Mouse (Mus musculus) forebrain, embryonic 15.5 days (tissue): Measurements from ENCODE around the gene Jmjd7. TPM values are rescaled to one million over a fixed set of nuclear protein-coding genes. Genes with fewer than 3 reads are reported as not detected.

Experiments
- ATAC-seq: fragments of 200-750 bp; cut with Nextera tagmentation; replicated peaks from 2 replicates; pipeline ENCODE4 v1.8.0; 2017; ENCODE audit warnings: mild to moderate bottlenecking, moderate TSS enrichment, moderate library complexity
- H3K27ac ChIP-seq: fragments of 300-500 bp; sonication (generic); replicated peaks from 2 replicates; pipeline ENCODE4 v1.5.1; 2015; ENCODE audit warnings: mild to moderate bottlenecking, inconsistent platforms
- H3K27me3 ChIP-seq: fragments of 300-500 bp; sonication (generic); 2 replicates; pipeline ENCODE4 v1.6.1; 2015; ENCODE audit warnings: inconsistent platforms
- H3K36me3 ChIP-seq: fragments of 300-500 bp; sonication (generic); 2 replicates; pipeline ENCODE4 v1.6.1; 2015; ENCODE audit warnings: mild to moderate bottlenecking, inconsistent platforms
- H3K4me1 ChIP-seq: fragments of 300-500 bp; sonication (generic); 2 replicates; pipeline ENCODE4 v1.6.1; 2015; ENCODE audit warnings: inconsistent platforms
- H3K4me2 ChIP-seq: fragments of 300-500 bp; sonication (generic); replicated peaks from 2 replicates; pipeline ENCODE4 v1.6.1; 2015; ENCODE audit warnings: mild to moderate bottlenecking, inconsistent platforms
- H3K4me3 ChIP-seq: fragments of 300-500 bp; sonication (generic); 2 replicates; pipeline ENCODE4 v1.5.1; 2015; ENCODE audit warnings: mild to moderate bottlenecking, inconsistent platforms
- H3K9ac ChIP-seq: fragments of 300-500 bp; sonication (generic); replicated peaks from 2 replicates; pipeline ENCODE4 v1.6.1; 2015; ENCODE audit warnings: mild to moderate bottlenecking, inconsistent platforms
- H3K9me3 ChIP-seq: fragments of 300-500 bp; sonication (generic); 2 replicates; pipeline ENCODE4 v1.6.1; 2016; ENCODE audit warnings: inconsistent platforms
- WGBS: fragments of 180-500 bp; shearing (Covaris S2); methylation state at CpG from one replicate; pipeline ENCODE4 v1.1.7; 2015; ENCODE audit warnings: mixed read lengths; 5-methylcytosine and 5-hydroxymethylcytosine counted together
- polyA plus RNA-seq: library from polyadenylated mRNA; unstranded; fragments of >200 nt; fragmentation: Nextera tagmentation; extraction: Ambion mirVana; gene quantifications from 2 replicates; pipeline ENCODE4 v1.2.1, GENCODE M21; 2015

The Jmjd7 gene
- polyA plus RNA-seq, 1 experiment from 2014 or later, result 19.1 TPM

DNA sequence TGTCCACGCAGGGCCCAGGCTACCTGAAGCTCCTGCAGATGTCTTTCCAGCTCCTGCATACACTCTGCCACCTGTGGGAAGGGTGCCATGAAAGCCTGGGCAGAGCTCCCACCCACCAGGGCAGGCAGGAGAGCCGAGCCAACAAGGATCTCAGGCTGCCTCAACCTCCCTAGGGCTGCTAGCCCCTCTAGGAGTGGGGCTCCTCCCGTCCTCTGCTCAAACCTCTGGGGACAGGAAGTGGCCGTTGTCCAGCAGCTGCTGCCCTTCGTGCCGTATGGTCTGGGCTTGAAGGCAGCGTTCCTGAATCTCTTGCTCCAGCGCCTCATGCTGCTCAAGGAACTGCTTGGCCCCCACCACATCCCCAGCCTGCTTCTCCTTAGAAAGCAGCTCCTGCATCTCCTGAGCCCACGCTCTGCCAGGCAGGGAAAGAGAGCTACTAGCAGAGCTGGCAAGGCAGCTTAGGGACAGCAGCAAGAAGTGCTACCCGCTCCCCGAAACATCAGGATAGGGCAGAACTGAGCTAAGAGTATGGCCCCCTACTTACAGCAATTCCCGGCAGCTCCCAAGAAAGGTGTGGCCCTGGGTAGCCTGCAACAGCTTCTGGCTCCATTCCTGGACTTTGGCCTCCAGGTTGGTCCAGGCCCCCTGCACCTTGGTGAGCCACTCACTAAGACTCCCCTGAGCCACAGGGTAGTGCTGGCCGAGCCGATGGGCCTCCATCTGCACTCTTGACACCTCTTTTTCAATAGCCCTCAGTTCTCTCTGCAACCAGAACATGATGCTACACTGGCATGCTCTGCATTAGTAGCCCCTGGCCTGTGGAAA lies 19.4 kb downstream of the Jmjd7 start:
- no peak overlapping the region for H3K9ac ChIP-seq
- no peak overlapping the region for H3K4me2 ChIP-seq
- H3K4me1 ChIP-seq, result no peaks in the 10 kb centered on the region
- peaks cover 5% of the 10 kb centered on the region for H3K36me3 ChIP-seq
- ATAC-seq, result no peak
- H3K9me3 ChIP-seq, result no peaks in the 10 kb centered on the region
- WGBS, result 73% methylated on average over 14 of the region's 14 CpGs
- H3K4me3 ChIP-seq, result no peak overlapping the region
- H3K27me3 ChIP-seq, result no peaks in the 10 kb centered on the region
- H3K27ac ChIP-seq, result no peak overlapping the region

DNA sequence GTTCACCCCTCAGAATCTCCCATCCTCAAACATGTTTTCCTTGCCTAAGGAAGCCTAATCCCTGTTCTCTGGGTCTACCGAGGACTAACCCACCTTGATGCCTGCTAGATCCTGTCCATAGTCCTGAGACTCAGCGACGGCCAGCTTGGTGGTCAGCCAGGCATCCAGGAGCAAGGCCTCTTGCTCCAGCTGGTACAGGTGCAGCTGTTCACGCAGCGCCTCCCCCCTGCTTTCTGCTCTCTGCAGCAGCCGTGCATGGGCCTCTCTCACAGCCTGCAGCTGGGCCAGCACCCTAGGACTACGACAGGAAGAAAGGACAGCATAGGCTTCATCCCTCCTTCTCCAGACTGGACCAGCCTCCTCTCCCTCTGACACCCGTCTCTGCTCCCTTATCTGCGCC lies 20.9 kb downstream of the Jmjd7 start:
- Histone ChIP-seq H3K4me1 (no peaks in the 10 kb centered on the region), H3K4me3 (no peak overlapping the region), H3K4me2 (no peak overlapping the region), H3K9ac (no peak overlapping the region), H3K9me3 (no peaks in the 10 kb centered on the region), H3K36me3 (no peaks in the 10 kb centered on the region), H3K27ac (no peak overlapping the region), H3K27me3 (no peaks in the 10 kb centered on the region)
- no peak for ATAC-seq
- 79% methylated on average over 9 of the region's 9 CpGs for WGBS

DNA sequence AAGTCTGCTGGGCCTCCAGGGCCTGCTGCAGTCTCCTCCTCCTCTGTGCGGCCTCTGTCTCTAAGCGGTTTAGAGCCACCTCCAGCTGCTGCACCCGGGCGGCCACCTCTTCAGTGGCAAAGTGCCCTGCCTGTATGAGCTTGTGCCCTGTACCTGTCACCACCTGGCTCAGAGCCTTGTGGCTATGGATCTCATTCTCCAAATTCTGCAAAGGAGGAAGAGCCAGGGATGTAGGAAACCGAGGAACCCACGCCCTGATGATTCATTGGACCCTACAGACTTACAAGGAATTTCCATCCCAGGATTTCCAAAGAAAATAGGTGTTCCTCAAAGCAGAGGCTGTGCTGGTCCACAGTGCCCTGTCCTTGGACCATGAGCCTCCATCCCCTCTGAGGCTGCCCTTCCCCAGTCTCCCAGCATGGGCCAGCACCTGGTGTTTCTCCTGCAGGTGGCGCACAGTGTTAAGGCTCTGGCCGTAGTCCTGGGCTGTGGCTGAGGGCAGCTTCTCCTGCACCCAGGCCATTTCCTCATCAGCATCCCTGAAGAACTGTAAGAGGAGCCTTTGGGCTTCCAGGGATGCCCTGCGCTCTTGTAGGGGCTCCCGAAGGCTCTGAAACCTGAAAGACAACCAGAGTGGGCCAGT lies 22.5 kb downstream of the Jmjd7 start:
- no peak overlapping the region for H3K4me3 ChIP-seq
- ATAC-seq, result no peak
- H3K27me3 ChIP-seq, result no peaks in the 10 kb centered on the region
- no peak overlapping the region for H3K4me2 ChIP-seq
- no peaks in the 10 kb centered on the region for H3K9me3 ChIP-seq
- H3K36me3 ChIP-seq, result no peaks in the 10 kb centered on the region
- no peak overlapping the region for H3K9ac ChIP-seq
- no peak overlapping the region for H3K27ac ChIP-seq
- H3K4me1 ChIP-seq, result no peaks in the 10 kb centered on the region
- WGBS, result 66% methylated on average over 10 of the region's 10 CpGs

DNA sequence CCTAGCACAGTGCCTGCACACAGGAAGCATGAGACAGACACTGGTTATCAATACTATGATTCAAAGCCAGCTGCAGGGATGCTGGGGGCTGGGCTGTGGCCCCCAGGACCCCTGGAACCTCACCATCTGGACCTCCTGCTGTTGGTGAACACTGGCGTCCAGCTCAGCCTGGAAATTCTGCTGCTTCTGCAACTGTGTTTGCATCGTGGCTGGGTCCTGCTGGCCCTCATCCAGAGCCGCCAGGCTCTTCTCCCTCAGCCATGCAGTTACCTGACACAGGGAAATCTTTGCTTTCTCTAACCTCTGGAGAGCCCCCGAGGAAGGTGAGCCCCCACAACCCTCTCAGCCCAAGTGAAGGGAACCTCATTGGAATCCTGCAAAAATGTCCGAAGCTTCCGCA lies 24.1 kb downstream of the Jmjd7 start:
- Histone ChIP-seq H3K4me3 (no peak overlapping the region), H3K36me3 (no peaks in the 10 kb centered on the region), H3K4me1 (no peaks in the 10 kb centered on the region), H3K27me3 (no peaks in the 10 kb centered on the region), H3K27ac (no peak overlapping the region), H3K9ac (no peak overlapping the region), H3K9me3 (no peaks in the 10 kb centered on the region), H3K4me2 (no peak overlapping the region)
- WGBS, result 52% methylated on average over 6 of the region's 6 CpGs
- ATAC-seq, result no peak

DNA sequence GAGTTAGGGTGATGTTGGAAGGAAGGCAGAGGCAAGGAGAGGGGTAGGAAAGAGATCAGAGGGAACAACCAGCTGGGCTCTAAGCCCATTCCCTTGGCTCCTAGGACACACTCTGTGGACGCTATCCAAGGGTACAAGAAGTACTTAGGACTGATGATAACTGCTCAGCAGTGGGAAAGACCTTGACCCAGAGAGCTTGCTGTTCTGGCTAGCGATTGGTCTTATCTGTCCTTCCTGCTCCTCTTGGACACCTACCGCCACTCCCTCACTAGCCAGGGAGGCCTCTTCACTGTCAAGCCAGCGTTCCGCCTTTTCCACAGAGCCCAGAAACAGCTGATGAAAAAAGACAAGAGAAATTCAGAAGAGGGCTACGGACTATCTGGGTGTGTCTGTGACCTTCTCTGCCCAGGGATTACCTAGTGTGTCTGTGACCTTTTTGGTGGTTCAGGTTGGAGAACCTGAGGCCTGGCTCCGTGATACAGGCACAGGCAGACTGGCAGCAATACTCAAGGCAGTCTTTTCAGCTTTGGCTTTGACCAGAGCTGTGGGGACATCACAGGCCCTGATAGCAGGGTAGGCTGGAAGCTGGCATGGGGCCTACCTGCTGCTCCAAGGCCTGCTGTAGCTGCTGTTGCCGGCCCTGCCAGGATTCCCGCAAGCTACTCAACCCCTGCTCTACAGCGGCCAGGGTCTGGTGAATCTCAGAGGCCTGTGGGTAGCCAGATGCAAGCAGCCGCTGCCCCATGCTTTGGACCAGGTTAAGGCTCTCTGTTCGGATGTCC lies 27.7 kb downstream of the Jmjd7 start:
- H3K4me3 ChIP-seq, result no peak overlapping the region
- H3K27ac ChIP-seq, result no peak overlapping the region
- 91% methylated on average over 12 of the region's 12 CpGs for WGBS
- no peaks in the 10 kb centered on the region for H3K27me3 ChIP-seq
- H3K4me2 ChIP-seq, result no peak overlapping the region
- H3K4me1 ChIP-seq, result no peaks in the 10 kb centered on the region
- no peaks in the 10 kb centered on the region for H3K36me3 ChIP-seq
- no peaks in the 10 kb centered on the region for H3K9me3 ChIP-seq
- H3K9ac ChIP-seq, result no peak overlapping the region
- ATAC-seq, result no peak

- no peak overlapping the region for H3K4me2 ChIP-seq
- no peaks in the 10 kb centered on the region for H3K4me1 ChIP-seq
- no peak overlapping the region for H3K4me3 ChIP-seq
- no peaks in the 10 kb centered on the region for H3K9me3 ChIP-seq
- no peak overlapping the region for H3K27ac ChIP-seq
- 66% methylated on average over 10 of the region's 10 CpGs for WGBS
- no peak overlapping the region for H3K9ac ChIP-seq
- no peaks in the 10 kb centered on the region for H3K36me3 ChIP-seq
- H3K27me3 ChIP-seq, result no peaks in the 10 kb centered on the region
- no peak for ATAC-seq
Observed at GRCm38 (mm10) chr2:120055923-120056322, 28.6 kb downstream of the Jmjd7 start.

DNA sequence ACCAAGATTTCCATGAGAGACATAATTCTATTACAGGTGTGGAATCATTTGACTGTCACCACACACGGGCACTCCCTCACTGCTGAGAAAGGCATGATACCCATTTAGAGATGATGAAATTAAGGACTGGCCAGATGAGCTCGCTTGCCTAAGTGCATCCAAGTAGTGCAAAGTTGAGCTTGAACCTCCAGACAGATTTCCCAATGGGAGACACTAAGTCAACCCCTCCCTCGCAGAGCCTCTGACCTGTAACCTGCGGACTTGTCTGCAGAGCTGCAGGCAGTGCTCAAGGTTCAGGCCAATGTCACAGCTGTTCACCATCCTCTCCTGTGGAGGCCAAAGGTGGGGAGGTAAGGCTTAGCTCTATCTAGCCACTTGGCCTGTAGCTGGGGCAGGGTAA lies 31.5 kb downstream of the Jmjd7 start:
- no peak overlapping the region for H3K9ac ChIP-seq
- H3K27ac ChIP-seq, result no peak overlapping the region
- H3K4me2 ChIP-seq, result no peak overlapping the region
- no peaks in the 10 kb centered on the region for H3K4me1 ChIP-seq
- 86% methylated on average over 4 of the region's 4 CpGs for WGBS
- no peaks in the 10 kb centered on the region for H3K36me3 ChIP-seq
- H3K9me3 ChIP-seq, result no peaks in the 10 kb centered on the region
- no peak overlapping the region for H3K4me3 ChIP-seq
- no peak for ATAC-seq
- H3K27me3 ChIP-seq, result no peaks in the 10 kb centered on the region

DNA sequence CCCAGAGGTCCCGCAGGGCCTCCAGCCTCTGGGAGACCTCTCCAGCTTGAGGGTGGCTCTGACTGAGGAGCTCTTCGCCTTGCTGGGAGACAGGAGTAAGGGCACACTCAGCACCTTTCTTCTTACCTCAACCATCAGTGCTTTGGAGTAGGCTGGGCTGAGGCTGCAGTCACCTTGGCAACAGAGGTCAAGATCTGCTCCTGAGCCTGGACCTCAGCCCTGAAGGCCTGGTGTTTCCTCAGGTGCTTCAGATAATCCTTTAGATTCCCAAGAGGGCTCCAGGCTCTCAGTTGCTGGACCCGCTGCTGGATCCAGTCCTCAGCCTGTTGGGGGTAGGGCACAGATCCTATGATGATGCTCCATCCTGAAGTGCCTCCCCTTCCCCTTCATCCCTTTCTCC lies 32.2 kb downstream of the Jmjd7 start:
- Histone ChIP-seq H3K4me1 (no peaks in the 10 kb centered on the region), H3K27me3 (no peaks in the 10 kb centered on the region), H3K9me3 (no peaks in the 10 kb centered on the region), H3K27ac (no peak overlapping the region), H3K36me3 (no peaks in the 10 kb centered on the region), H3K4me2 (no peak overlapping the region), H3K9ac (no peak overlapping the region), H3K4me3 (no peak overlapping the region)
- no peak for ATAC-seq
- 88% methylated on average over 3 of the region's 3 CpGs for WGBS

DNA sequence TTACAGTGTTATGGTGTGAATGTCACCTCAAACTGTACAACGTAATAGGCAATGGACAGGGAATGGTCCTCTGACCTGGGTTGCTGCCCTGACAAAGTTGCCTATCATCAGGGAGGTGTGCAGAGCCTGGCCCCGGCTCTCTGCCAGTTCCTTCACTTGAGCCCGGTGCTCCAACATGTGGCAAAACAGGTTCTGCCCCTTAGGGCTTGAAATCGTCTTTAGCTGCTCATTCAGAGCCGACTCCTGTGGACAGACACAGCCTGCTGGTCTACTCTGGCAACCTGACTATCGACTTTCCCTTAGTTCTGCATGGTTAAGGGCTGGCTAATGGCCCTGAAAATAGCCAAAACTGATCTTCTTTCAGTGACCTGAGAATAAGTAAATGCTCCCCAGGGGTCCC lies 32.9 kb downstream of the Jmjd7 start:
- whole genome bisulfite sequencing, result 68% methylated on average over 6 of the region's 6 CpGs
- Histone ChIP-seq H3K4me1 (no peaks in the 10 kb centered on the region), H3K4me2 (no peak overlapping the region), H3K9me3 (no peaks in the 10 kb centered on the region), H3K4me3 (no peak overlapping the region), H3K36me3 (no peaks in the 10 kb centered on the region), H3K9ac (no peak overlapping the region), H3K27ac (no peak overlapping the region), H3K27me3 (no peaks in the 10 kb centered on the region)
- ATAC-seq, result no peak

- 78% methylated on average over 9 of the region's 9 CpGs for WGBS
- H3K4me1 ChIP-seq, result no peaks in the 10 kb centered on the region
- H3K36me3 ChIP-seq, result no peaks in the 10 kb centered on the region
- H3K4me2 ChIP-seq, result no peak overlapping the region
- no peak for ATAC-seq
- no peak overlapping the region for H3K9ac ChIP-seq
- H3K27me3 ChIP-seq, result no peaks in the 10 kb centered on the region
- H3K4me3 ChIP-seq, result no peak overlapping the region
- no peak overlapping the region for H3K27ac ChIP-seq
- no peaks in the 10 kb centered on the region for H3K9me3 ChIP-seq
Observed at GRCm38 (mm10) chr2:120060651-120061050, 33.4 kb downstream of the Jmjd7 start.

GRCm38 (mm10) chr2:120062248-120062647 lies 35.0 kb downstream of the Jmjd7 start:
- Histone ChIP-seq H3K27me3 (no peaks in the 10 kb centered on the region), H3K9me3 (no peaks in the 10 kb centered on the region), H3K4me1 (no peaks in the 10 kb centered on the region), H3K36me3 (no peaks in the 10 kb centered on the region), H3K4me3 (no peak overlapping the region), H3K4me2 (no peak overlapping the region), H3K9ac (no peak overlapping the region), H3K27ac (no peak overlapping the region)
- no peak for ATAC-seq
- WGBS, result 70% methylated on average over 8 of the region's 8 CpGs

GRCm38 (mm10) chr2:120064639-120065038 lies 37.4 kb downstream of the Jmjd7 start:
- ATAC-seq, result no peak
- H3K36me3 ChIP-seq, result no peaks in the 10 kb centered on the region

More at GRCm38 (mm10) chr2:120064639-120065038, 37.4 kb downstream of the Jmjd7 start:
- Histone ChIP-seq H3K27me3 (no peaks in the 10 kb centered on the region), H3K9me3 (no peaks in the 10 kb centered on the region), H3K27ac (no peak overlapping the region), H3K4me3 (no peak overlapping the region), H3K4me1 (no peaks in the 10 kb centered on the region), H3K9ac (no peak overlapping the region), H3K4me2 (no peak overlapping the region)
- WGBS, result 85% methylated on average over 6 of the region's 6 CpGs
